In the genomic region with DNA sequence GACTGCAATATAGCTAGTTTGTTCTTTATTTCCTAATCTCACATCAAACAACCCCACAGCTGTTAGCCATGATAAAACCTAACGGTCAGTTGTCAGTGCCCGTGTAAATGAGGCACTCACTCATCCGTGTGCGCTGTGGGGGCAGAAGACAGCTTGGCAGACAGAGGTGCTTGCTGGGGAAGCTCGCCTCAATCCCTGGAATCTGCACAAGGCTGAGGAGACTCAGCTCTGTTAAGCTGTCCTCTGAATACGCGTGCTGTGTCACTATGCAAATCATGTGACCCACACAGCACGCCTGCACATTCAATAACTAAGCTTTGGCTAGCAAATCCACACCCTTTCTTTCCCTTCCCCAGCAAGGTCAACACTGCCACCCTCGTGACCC, we compare ENCODE assay signal across 8 mouse cellular contexts. TPM values are rescaled to one million over a fixed set of nuclear protein-coding genes. Genes with fewer than 3 reads are reported as not detected.
A peak's percentile ranks its signal among the peaks of the same experiment; 100 is the strongest.
DNase-seq lines count a peak whose midpoint lies in the region; ATAC-seq and TF ChIP-seq lines count a peak whose summit lies in the region.

No protein-coding gene starts in this region.

- no peaks in the 10 kb centered on the region for H3K9me3 ChIP-seq in lung, postnatal 0 days (ENCODE audit: low read length)
- no peaks in the 10 kb centered on the region for H3K9me3 ChIP-seq in forebrain, embryonic 13.5 days (replicated peaks)
- H3K9me3 ChIP-seq in kidney, embryonic 16.5 days (ENCODE audit: low read length) = no peaks in the 10 kb centered on the region
- H3K9me3 ChIP-seq in midbrain, embryonic 15.5 days = no peaks in the 10 kb centered on the region

- DNase-seq in lung, postnatal 0 days (ENCODE audit: low spot score) = no peak
- no peak for DNase-seq in lung, postnatal 25 days (ENCODE audit: low spot score)
- DNase-seq in ovary, postnatal 14 days (ENCODE audit: low spot score) = no peak
- no peak for DNase-seq in cerebellum, adult 9-10 months
- DNase-seq in lung, adult 2 months = no peak

- TF ChIP-seq POLR2A in lung, adult 2 months (IDR thresholded peaks at IDR 0.05; ENCODE audit: borderline replicate concordance, extremely low read depth, low read depth, low read length) = no peak

- peaks cover 4% of the 10 kb centered on the region; the same call in 1 of the 2 replicates for H3K4me1 ChIP-seq in lung, postnatal 0 days (ENCODE audit: insufficient read depth, low read depth, low read length)
- peaks cover 11% of the 10 kb centered on the region for H3K4me1 ChIP-seq in forebrain, embryonic 13.5 days
- H3K4me1 ChIP-seq in kidney, embryonic 16.5 days (ENCODE audit: insufficient read depth, low read length) = peaks cover 30% of the 10 kb centered on the region
- H3K4me1 ChIP-seq in midbrain, embryonic 15.5 days = peaks cover 19% of the 10 kb centered on the region
- H3K4me1 ChIP-seq in lung, adult 2 months (ENCODE audit: control insufficient read depth, insufficient read depth, low read length) = peaks cover 15% of the 10 kb centered on the region

- H3K27me3 ChIP-seq in lung, postnatal 0 days (replicated peaks; ENCODE audit: insufficient read depth, low read length) = no peaks in the 10 kb centered on the region
- no peaks in the 10 kb centered on the region for H3K27me3 ChIP-seq in forebrain, embryonic 13.5 days
- H3K27me3 ChIP-seq in kidney, embryonic 16.5 days (ENCODE audit: insufficient read depth, low read length) = no peaks in the 10 kb centered on the region
- H3K27me3 ChIP-seq in midbrain, embryonic 15.5 days (replicated peaks) = no peaks in the 10 kb centered on the region

- no peak for TF ChIP-seq EP300 in lung, postnatal 0 days (IDR thresholded peaks at IDR 0.05)

- H3K4me3 ChIP-seq in lung, postnatal 0 days (ENCODE audit: low read depth, low read length) = no peak overlapping the region
- H3K4me3 ChIP-seq in forebrain, embryonic 13.5 days = no peak overlapping the region
- H3K4me3 ChIP-seq in kidney, embryonic 16.5 days (ENCODE audit: low read length) = no peak overlapping the region
- no peak overlapping the region for H3K4me3 ChIP-seq in midbrain, embryonic 15.5 days
- no peak overlapping the region for H3K4me3 ChIP-seq in lung, adult 2 months (replicated peaks; ENCODE audit: extremely low read depth, low read depth, low read length)

- no peak overlapping the region for H3K27ac ChIP-seq in lung, postnatal 0 days (ENCODE audit: low read length)
- H3K27ac ChIP-seq in forebrain, embryonic 13.5 days = peak overlapping the region; percentile 49; the same call in 1 of the 2 replicates
- peak overlapping the region; percentile 9; the same call in 1 of the 2 replicates for H3K27ac ChIP-seq in kidney, embryonic 16.5 days (ENCODE audit: low read length)
- no peak overlapping the region; the same call in 1 of the 2 replicates for H3K27ac ChIP-seq in midbrain, embryonic 15.5 days

- H3K4me2 ChIP-seq in lung, postnatal 0 days (replicated peaks; ENCODE audit: low read depth, low read length) = no peak overlapping the region
- H3K4me2 ChIP-seq in forebrain, embryonic 13.5 days = no peak overlapping the region
- no peak overlapping the region for H3K4me2 ChIP-seq in kidney, embryonic 16.5 days (replicated peaks; ENCODE audit: low read depth, low read length)
- H3K4me2 ChIP-seq in midbrain, embryonic 15.5 days = no peak overlapping the region

- no peaks in the 10 kb centered on the region for H3K36me3 ChIP-seq in lung, postnatal 0 days (ENCODE audit: insufficient read depth, low read length)
- H3K36me3 ChIP-seq in forebrain, embryonic 13.5 days (ENCODE audit: poor library complexity, severe bottlenecking) = no peaks in the 10 kb centered on the region
- H3K36me3 ChIP-seq in kidney, embryonic 16.5 days (ENCODE audit: insufficient read depth, low read length) = no peaks in the 10 kb centered on the region
- no peaks in the 10 kb centered on the region for H3K36me3 ChIP-seq in midbrain, embryonic 15.5 days (replicated peaks)

- 38% methylated on average over 9 of the region's 9 CpGs for WGBS in lung, postnatal 0 days
- 25% methylated on average over 9 of the region's 9 CpGs for WGBS in forebrain, embryonic 13.5 days
- WGBS in kidney, embryonic 16.5 days = 31% methylated on average over 9 of the region's 9 CpGs
- 12% methylated on average over 9 of the region's 9 CpGs for WGBS in midbrain, embryonic 15.5 days
- 19% methylated on average over 9 of the region's 9 CpGs for WGBS in lung, adult 2 months

- TF ChIP-seq CTCF in lung, postnatal 0 days (IDR thresholded peaks at IDR 0.05) = no peak
- no peak for TF ChIP-seq CTCF in lung, adult 2 months (IDR thresholded peaks at IDR 0.05; ENCODE audit: insufficient read depth, low read length)

- H3K9ac ChIP-seq in lung, postnatal 0 days (replicated peaks; ENCODE audit: low read depth) = no peak overlapping the region
- H3K9ac ChIP-seq in forebrain, embryonic 13.5 days = peak overlapping the region; percentile 17; the same call in 1 of the 2 replicates
- no peak overlapping the region for H3K9ac ChIP-seq in kidney, embryonic 16.5 days (replicated peaks; ENCODE audit: low read length)
- no peak overlapping the region for H3K9ac ChIP-seq in midbrain, embryonic 15.5 days

- 0 out of 2 replicates have a peak, but pooled peaks have one; percentile 23 for ATAC-seq in lung, postnatal 0 days
- ATAC-seq in forebrain, embryonic 13.5 days = peak; percentile 46; the same call in 1 of the 2 replicates
- peak; percentile 55; the same call in 1 of the 2 replicates for ATAC-seq in kidney, embryonic 16.5 days (ENCODE audit: low FRiP score, low TSS enrichment)
- ATAC-seq in midbrain, embryonic 15.5 days (replicated peaks) = peak; percentile 62

RNA-seq across cellular contexts. Expression of gene Zdhhc17, which starts 17.9 kb away (rescaled TPM):
- 16.8 and 18.4 TPM in 2 replicates for polyA plus RNA-seq in lung, postnatal 0 days (2015; fragmentation: Nextera tagmentation; extraction: Ambion mirVana)
- polyA plus RNA-seq in forebrain, embryonic 13.5 days (2015; fragmentation: Nextera tagmentation; extraction: Ambion mirVana) = 46.0 and 46.9 TPM in 2 replicates
- polyA plus RNA-seq in kidney, embryonic 16.5 days (2015; fragmentation: Nextera tagmentation; extraction: Ambion mirVana) = 28.1 and 30.0 TPM in 2 replicates
- polyA plus RNA-seq in midbrain, embryonic 15.5 days (2015; fragmentation: Nextera tagmentation; extraction: Ambion mirVana) = 57.4 and 64.0 TPM in 2 replicates
- 21.0 and 27.8 TPM in 2 replicates for polyA plus RNA-seq in lung, adult 2 months (2012; rRNA removed)

Comparison
In these comparisons a context has a peak if more than half of its experiments do, and no peak if none do; other contexts are left out.
1. H3K27ac ChIP-seq: peak in forebrain, embryonic 13.5 days (single experiment) and kidney, embryonic 16.5 days (single experiment); none in lung, postnatal 0 days (single experiment) and midbrain, embryonic 15.5 days (single experiment).
2. Peak in every context shown above with its lines, with median percentiles within 50 percentile points of each other: ATAC-seq.